Mouse (Mus musculus): ENCODE data around the gene Asap2.
A peak's percentile ranks its signal among the peaks of the same experiment; 100 is the strongest.
"Not testable (repeated sequence)": the region's sequence is repeated elsewhere in the genome, so short reads cannot be mapped to it uniquely, and the experiment has no call there.

The Asap2 gene

GRCm38 (mm10) chr12:20990132-20990531 lies at the start of gene Asap2:
Asap2 (plus strand) TSS chr12:20990459.
- not testable (repeated sequence) for DNase-seq (ENCODE audit: extremely low spot score, low read depth, low spot score)

- DNase-seq (ENCODE audit: extremely low spot score, low read depth, low spot score): not testable (repeated sequence)
These were observed 42.9 kb upstream of the Asap2 start for GRCm38 (mm10) chr12:20947051-20947997.

GRCm38 (mm10) chr12:20990579-20990978 lies 320 bp downstream of the Asap2 start:
- DNase-seq (ENCODE audit: extremely low spot score, low read depth, low spot score): not testable (repeated sequence)

GRCm38 (mm10) chr12:21030875-21031274 lies 40.6 kb downstream of the Asap2 start:
- DNase-seq (ENCODE audit: extremely low spot score, low read depth, low spot score): not testable (repeated sequence)

- not testable (repeated sequence) for DNase-seq (ENCODE audit: extremely low spot score, low read depth, low spot score)
These were observed 56.5 kb downstream of the Asap2 start for GRCm38 (mm10) chr12:21046716-21047115.

GRCm38 (mm10) chr12:21075731-21076130 lies 85.5 kb downstream of the Asap2 start:
- peak; percentile 5 for DNase-seq (ENCODE audit: extremely low spot score, low read depth, low spot score)

- not testable (repeated sequence) for DNase-seq (ENCODE audit: extremely low spot score, low read depth, low spot score)
These were observed 99.9 kb downstream of the Asap2 start for GRCm38 (mm10) chr12:21090168-21090567.

- DNase-seq (ENCODE audit: extremely low spot score, low read depth, low spot score): not testable (repeated sequence)
These were observed 102.2 kb downstream of the Asap2 start for GRCm38 (mm10) chr12:21092446-21092845.

- not testable (repeated sequence) for DNase-seq (ENCODE audit: extremely low spot score, low read depth, low spot score)
These were observed 107.6 kb downstream of the Asap2 start for GRCm38 (mm10) chr12:21097806-21098325.

GRCm38 (mm10) chr12:21111116-21111475 lies 120.8 kb downstream of the Asap2 start:
- not testable (repeated sequence) for DNase-seq (ENCODE audit: extremely low spot score, low read depth, low spot score)

GRCm38 (mm10) chr12:21111476-21112452 lies 121.5 kb downstream of the Asap2 start:
- no peak for DNase-seq (ENCODE audit: extremely low spot score, low read depth, low spot score)

- no peak for DNase-seq (ENCODE audit: extremely low spot score, low read depth, low spot score)
These were observed 122.2 kb downstream of the Asap2 start for GRCm38 (mm10) chr12:21112453-21112857.

- DNase-seq (ENCODE audit: extremely low spot score, low read depth, low spot score): no peak
These were observed 129.2 kb downstream of the Asap2 start for GRCm38 (mm10) chr12:21119446-21119845.

- DNase-seq (ENCODE audit: extremely low spot score, low read depth, low spot score): no peak
These were observed 132.6 kb downstream of the Asap2 start for GRCm38 (mm10) chr12:21122818-21123217.

- DNase-seq (ENCODE audit: extremely low spot score, low read depth, low spot score): no peak
These were observed 133.4 kb downstream of the Asap2 start for GRCm38 (mm10) chr12:21123647-21124046.

- DNase-seq (ENCODE audit: extremely low spot score, low read depth, low spot score): no peak
These were observed 135.6 kb downstream of the Asap2 start for GRCm38 (mm10) chr12:21125675-21126470.

- no peak for DNase-seq (ENCODE audit: extremely low spot score, low read depth, low spot score)
These were observed 136.3 kb downstream of the Asap2 start for GRCm38 (mm10) chr12:21126516-21126915.

- DNase-seq (ENCODE audit: extremely low spot score, low read depth, low spot score): no peak
These were observed 138.9 kb downstream of the Asap2 start for GRCm38 (mm10) chr12:21128930-21129869.

GRCm38 (mm10) chr12:21130274-21130823 lies 140.1 kb downstream of the Asap2 start:
- DNase-seq (ENCODE audit: extremely low spot score, low read depth, low spot score): no peak
